Mouse (Mus musculus) ES-E14 (cell line): ENCODE measurements around the gene Setx.

Experiments used
- CHD2 ChIP-seq: IDR thresholded peaks from 2 replicates; pipeline ENCODE4 v1.6.1; 2014; ENCODE audit warnings: mild to moderate bottlenecking, low read depth, low read length, inconsistent platforms
- HCFC1 ChIP-seq: IDR thresholded peaks from 2 replicates; pipeline ENCODE4 v1.6.1; 2012; ENCODE audit warnings: low read length, inconsistent platforms, borderline replicate concordance; ENCODE audit not compliant: insufficient read depth
- MAFK ChIP-seq: IDR thresholded peaks from 2 replicates; pipeline ENCODE4 v1.6.1; 2014; ENCODE audit warnings: mild to moderate bottlenecking, low read depth, low read length, inconsistent platforms; ENCODE audit not compliant: insufficient read depth
- ZC3H11A ChIP-seq: IDR thresholded peaks from 2 replicates; pipeline ENCODE4 v1.6.1; 2012; ENCODE audit warnings: low read depth, mild to moderate bottlenecking, inconsistent platforms, low read length, borderline replicate concordance
- ZNF384 ChIP-seq: IDR thresholded peaks from 2 replicates; pipeline ENCODE4 v1.6.1; 2012; ENCODE audit warnings: low read depth, low read length, inconsistent platforms

GRCm38 (mm10) chr2:29206156-29206555 lies 82.2 kb downstream of the Setx start:
- TF ChIP-seq MAFK (no peak), ZC3H11A (no peak), CHD2 (no peak), ZNF384 (no peak), HCFC1 (no peak)
